Mouse (Mus musculus) heart, postnatal 0 days (tissue): Measurements from ENCODE around the gene Espn.

Experiments
- CTCF ChIP-seq: IDR thresholded peaks from 2 replicates; pipeline ENCODE4 v1.5.1; 2016; ENCODE audit warnings: antibody characterized with exemption, control low read depth, low read depth
- EP300 ChIP-seq: IDR thresholded peaks from 2 replicates; pipeline ENCODE4 v1.6.1; 2016; ENCODE audit warnings: antibody characterized with exemption, low read depth

DNA sequence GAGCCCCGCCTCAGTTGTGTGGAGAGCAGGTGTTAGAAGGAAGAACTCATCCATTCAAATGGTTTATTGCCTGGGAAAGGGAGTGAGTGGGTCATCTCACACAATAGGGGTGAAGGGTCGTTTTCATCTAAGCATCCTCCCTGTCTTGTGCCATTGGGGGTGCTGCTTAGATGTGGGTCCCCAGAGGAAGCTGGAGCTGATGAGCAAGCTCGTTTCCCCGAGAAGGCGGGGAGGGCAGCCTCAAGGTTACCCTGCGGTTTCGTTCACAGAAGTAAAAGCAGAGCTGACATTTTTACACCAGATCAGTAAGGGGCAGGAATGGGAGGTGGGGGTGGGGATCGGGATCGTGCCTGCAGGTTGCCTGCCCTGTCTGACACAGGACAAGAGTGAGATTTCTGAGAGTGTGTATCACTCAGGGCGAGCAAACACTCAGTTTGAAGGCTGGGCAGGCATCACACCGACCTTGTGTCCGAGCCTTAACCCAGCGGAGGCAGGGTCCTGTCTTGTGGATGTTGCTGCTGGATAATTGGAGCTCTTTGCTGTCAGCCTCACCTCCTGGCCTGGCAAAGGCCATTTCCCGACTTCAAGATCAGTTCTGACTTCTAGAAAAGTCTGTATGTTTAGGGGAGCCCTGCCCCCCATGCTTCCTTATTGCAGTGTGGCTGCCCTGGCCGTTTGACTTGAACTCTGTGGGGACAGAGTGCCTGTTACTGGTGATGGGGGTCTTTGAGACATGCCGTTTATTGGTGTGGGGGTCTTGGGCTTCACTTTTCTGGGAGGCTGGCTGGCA is 26.9 kb upstream of the Espn start:
- TF ChIP-seq CTCF: no peak
- TF ChIP-seq EP300: no peak
